Mouse (Mus musculus): ENCODE data around the gene Olfr169.
"Not testable (repeated sequence)": the region's sequence is repeated elsewhere in the genome, so short reads cannot be mapped to it uniquely, and the experiment has no call there.

The Olfr169 gene

DNA sequence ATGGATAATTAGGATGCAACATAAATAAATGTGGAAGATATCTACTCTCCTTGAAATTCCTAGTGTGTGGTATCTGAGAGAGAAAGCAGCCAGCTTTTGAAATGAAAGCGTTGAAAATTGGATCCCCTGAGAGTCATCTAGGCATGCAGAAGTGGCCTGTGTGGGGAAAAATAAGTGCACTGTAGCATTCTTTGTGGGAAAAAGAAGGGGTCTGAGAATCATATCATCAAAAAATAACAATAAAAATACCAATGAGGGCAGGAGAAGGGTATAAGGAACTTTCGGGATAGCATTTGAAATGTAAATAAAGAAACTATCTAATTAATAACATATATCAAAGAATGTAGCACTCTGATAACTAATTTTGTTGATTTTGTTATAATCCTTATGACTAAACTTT is at the start of gene Olfr169:
Gene Olfr169, minus strand, starts transcription at position 101 of the 400 bp plus-strand sequence.
- not testable (repeated sequence) for DNase-seq (ENCODE audit: low read depth, low spot score)

DNA sequence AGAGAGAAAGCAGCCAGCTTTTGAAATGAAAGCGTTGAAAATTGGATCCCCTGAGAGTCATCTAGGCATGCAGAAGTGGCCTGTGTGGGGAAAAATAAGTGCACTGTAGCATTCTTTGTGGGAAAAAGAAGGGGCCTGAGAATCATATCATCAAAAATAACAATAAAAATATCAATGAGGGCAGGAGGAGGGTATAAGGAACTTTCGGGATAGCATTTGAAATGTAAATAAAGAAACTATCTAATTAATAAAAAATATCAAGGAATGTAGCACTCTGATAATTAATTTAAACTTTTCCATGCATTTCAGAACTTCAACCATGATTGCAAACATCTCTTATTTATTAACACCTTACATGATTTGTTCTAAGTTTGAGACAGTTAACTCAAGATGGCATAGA is 40.2 kb upstream of the Olfr169 start, which contains the start of gene Olfr170:
Gene Olfr170, minus strand, starts transcription at position 101 of the 400 bp plus-strand sequence.
- not testable (repeated sequence) for DNase-seq (ENCODE audit: low read depth, low spot score)

DNA sequence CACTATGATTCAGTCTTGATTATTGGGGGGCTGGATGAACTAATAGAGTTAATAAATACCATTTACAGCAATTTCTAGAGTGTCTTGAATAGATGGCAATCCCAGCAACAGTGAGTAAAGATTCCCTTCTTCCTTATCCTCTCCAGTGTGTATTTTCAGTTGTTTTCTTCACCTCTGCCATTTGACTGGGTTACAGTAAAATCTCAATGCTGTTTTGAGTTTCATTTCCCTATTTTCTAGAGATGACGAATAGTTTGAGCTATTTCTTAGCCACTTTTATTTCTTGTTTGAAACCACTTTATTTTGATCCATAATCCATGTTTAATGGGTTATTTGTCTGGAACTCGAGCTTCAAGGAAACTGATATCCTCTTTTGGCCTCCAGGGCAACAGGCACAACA is 31.6 kb upstream of the Olfr169 start:
- DNase-seq (ENCODE audit: low read depth, low spot score): no peak

DNA sequence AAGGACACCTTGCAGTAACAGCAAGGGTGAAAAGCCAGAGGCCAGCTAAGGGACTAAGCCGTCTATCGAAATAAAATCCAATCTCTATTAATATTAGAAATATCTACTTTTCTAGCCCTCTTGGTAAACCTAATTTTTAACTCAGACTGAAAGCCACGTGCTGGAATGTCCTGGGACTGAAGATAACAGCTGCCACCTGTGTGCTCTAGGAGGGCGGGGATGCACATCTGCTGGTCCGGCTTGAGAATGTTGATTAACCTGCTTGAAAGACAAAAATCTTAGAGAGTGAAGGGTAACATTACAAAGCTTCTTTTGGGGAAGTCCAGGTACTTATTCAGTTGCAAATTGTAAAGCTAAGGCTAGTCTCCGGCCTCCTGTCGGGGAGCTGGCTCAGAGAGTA is 18.2 kb downstream of the Olfr169 start:
- DNase-seq (ENCODE audit: low read depth, low spot score): not testable (repeated sequence)

DNA sequence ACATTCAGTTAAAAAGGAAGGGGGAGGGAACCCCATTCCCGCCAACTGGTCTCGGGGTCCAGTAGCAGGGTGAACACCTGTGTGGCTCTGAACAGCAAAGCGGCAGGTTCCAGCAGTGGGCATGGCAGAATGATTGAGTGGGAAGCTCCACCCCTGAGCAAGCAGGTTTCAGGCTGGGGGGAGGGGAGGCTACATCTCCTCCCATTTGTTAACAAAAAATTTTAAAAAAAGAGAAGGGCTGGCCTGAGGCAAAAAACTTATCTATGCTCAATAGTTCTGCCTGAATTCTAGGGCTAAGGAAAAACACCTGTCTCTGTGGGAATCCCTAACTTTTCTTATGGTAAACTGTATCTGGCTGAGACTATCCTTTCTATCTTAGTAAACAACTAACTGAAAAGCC is 19.4 kb downstream of the Olfr169 start:
- DNase-seq (ENCODE audit: low read depth, low spot score): not testable (repeated sequence)

DNA sequence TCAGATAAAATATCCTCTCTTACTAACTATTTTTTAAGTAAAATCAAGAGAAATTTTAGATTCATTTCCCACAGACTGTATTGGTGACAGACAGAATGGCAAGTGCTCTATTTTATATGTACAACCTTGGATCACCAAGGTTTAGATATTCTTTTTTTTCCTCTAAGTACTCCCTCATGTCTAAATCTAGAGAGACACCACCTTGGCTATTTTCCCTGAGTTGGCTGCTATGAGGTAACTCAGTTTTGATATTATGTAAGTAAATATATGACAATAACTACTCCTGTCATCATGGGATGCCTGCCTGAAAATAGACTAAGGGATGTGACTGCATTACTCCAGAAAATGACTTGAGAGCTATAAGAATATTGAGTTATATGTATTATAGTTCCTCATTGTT is 36.2 kb downstream of the Olfr169 start, which contains the start of gene Olfr168:
Gene Olfr168, minus strand, starts transcription at position 101 of the 400 bp plus-strand sequence.
- DNase-seq (ENCODE audit: low read depth, low spot score): no peak

DNA sequence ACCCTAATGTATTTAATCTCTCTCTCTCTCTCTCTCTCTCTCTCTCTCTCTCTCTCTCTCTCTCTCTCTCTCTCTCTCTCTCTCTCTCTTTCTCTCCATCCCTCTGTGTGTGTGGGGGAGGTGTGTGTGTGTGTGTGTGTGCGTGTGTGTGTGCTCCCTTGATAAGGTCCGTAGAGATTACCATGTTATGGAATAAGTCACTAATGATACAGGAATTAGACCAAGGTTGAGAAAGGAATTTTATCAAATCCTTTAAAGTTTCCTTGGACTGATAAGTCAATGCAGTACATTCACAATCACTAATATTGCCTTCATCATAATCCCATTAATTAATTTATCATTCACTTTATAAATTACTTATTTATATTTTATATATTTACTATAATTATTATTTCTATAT is 49.4 kb downstream of the Olfr169 start, which contains the start of gene Olfr167:
Gene Olfr167, minus strand, starts transcription at position 101 of the 400 bp plus-strand sequence.
- no peak for DNase-seq (ENCODE audit: low read depth, low spot score)
